Mouse (Mus musculus): ENCODE measurements around the gene Pdcd11. TPM values are rescaled to one million over a fixed set of nuclear protein-coding genes. Genes with fewer than 3 reads are reported as not detected.

Pdcd11 gene
- total and polyA plus RNA-seq, 2 experiments from 2014 or later, result 3.8 to 11.0 TPM

GRCm38 (mm10) chr19:47050271-47051032 lies 40.1 kb upstream of the Pdcd11 start, which contains the start of gene Pcgf6:
Pcgf6 (minus strand) TSS chr19:47050906.
- H3K4me1 ChIP-seq (ENCODE audit: insufficient read depth, low read length), result peaks cover 4% of the 10 kb centered on the region; the same call in 1 of the 2 replicates
- H3K9me3 ChIP-seq (ENCODE audit: low read length), result no peaks in the 10 kb centered on the region
- H3K27me3 ChIP-seq (ENCODE audit: insufficient read depth, low read length), result no peaks in the 10 kb centered on the region; the same call in 1 of the 2 replicates
- under 1% methylated on average over 75 of the region's 75 CpGs for WGBS
- DNase-seq (ENCODE audit: low spot score) (peak; percentile 89), ATAC-seq (ENCODE audit: low FRiP score) (peak; percentile 91)
- H3K36me3 ChIP-seq (ENCODE audit: insufficient read depth, low read length), result peaks cover 14% of the 10 kb centered on the region
- H3K9ac ChIP-seq (replicated peaks; ENCODE audit: low read length, poor library complexity, severe bottlenecking), result peak within 1 kb of the TSS; percentile 90
- peak within 1 kb of the TSS; percentile 92 for H3K27ac ChIP-seq (ENCODE audit: low read depth, low read length)
- TF ChIP-seq CTCF (IDR thresholded peaks at IDR 0.05), result no peak; the same call in 1 of the 2 replicates
- H3K4me3 ChIP-seq (ENCODE audit: low read depth, low read length), result peak within 1 kb of the TSS; percentile 97
- peak within 1 kb of the TSS; percentile 77 for H3K4me2 ChIP-seq (ENCODE audit: low read depth, low read length, poor library complexity, severe bottlenecking)

DNA sequence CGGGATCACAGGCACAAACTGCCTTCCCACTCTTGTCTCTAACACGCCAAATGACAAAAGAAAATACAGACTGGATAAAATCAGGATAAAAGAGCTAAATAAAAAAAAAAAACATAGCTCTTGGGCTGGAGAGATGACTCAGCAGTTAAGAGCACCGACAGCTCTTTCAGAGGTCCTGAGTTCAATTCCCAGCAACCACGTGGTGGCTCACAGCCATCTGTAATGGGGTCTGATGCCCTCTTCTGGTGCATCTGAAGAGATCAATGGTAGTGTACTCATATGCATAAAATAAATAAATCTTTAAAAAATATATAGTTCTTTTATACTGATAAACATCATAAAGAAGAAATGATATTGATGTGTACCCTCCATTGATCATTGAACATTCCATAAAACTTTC lies 37.6 kb upstream of the Pdcd11 start:
- no peak for TF ChIP-seq CTCF (IDR thresholded peaks at IDR 0.05)
- Histone ChIP-seq H3K9me3 (ENCODE audit: low read length) (no peaks in the 10 kb centered on the region), H3K36me3 (ENCODE audit: insufficient read depth, low read length) (no peaks in the 10 kb centered on the region), H3K4me2 (ENCODE audit: low read depth, low read length, poor library complexity, severe bottlenecking) (no peak overlapping the region), H3K9ac (replicated peaks; ENCODE audit: low read length, poor library complexity, severe bottlenecking) (no peak overlapping the region), H3K4me1 (ENCODE audit: insufficient read depth, low read length) (peaks cover 4% of the 10 kb centered on the region; the same call in 1 of the 2 replicates), H3K27me3 (ENCODE audit: insufficient read depth, low read length) (no peaks in the 10 kb centered on the region; the same call in 1 of the 2 replicates), H3K4me3 (ENCODE audit: low read depth, low read length) (no peak overlapping the region), H3K27ac (ENCODE audit: low read depth, low read length) (no peak overlapping the region)
- no peak for DNase-seq (ENCODE audit: low spot score)
- ATAC-seq (ENCODE audit: low FRiP score), result no peak
- 74% methylated on average over 4 of the region's 4 CpGs for WGBS

DNA sequence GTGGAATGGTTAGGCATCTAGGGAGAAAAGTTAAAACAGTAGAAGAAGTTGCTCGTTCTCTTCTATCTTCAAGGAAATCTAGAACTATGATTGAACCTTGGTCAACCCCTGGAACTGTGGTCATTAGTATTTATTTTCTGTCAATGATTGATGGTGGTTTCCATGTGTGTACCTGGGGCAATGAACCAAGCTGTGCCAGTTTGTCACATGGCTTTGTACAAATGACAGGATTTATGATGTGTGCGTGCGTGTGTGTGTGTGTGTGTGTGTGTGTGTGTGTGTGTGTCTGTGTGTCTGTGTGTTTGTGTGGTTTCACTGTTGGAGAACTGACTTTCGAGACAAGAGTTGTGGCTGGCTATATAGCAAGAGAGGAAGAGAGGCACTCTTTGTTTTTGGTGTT lies 37.1 kb upstream of the Pdcd11 start:
- no peak overlapping the region for H3K4me3 ChIP-seq (ENCODE audit: low read depth, low read length)
- no peaks in the 10 kb centered on the region; the same call in 1 of the 2 replicates for H3K27me3 ChIP-seq (ENCODE audit: insufficient read depth, low read length)
- H3K4me2 ChIP-seq (ENCODE audit: low read depth, low read length, poor library complexity, severe bottlenecking), result no peak overlapping the region
- H3K36me3 ChIP-seq (ENCODE audit: insufficient read depth, low read length), result no peaks in the 10 kb centered on the region
- TF ChIP-seq CTCF (IDR thresholded peaks at IDR 0.05), result no peak
- H3K9me3 ChIP-seq (ENCODE audit: low read length), result no peaks in the 10 kb centered on the region
- WGBS, result 92% methylated on average over 4 of the region's 4 CpGs
- H3K27ac ChIP-seq (ENCODE audit: low read depth, low read length), result no peak overlapping the region
- H3K9ac ChIP-seq (replicated peaks; ENCODE audit: low read length, poor library complexity, severe bottlenecking), result no peak overlapping the region
- no peak for DNase-seq (ENCODE audit: low spot score)
- H3K4me1 ChIP-seq (ENCODE audit: insufficient read depth, low read length), result peaks cover 4% of the 10 kb centered on the region; the same call in 1 of the 2 replicates
- ATAC-seq (ENCODE audit: low FRiP score), result no peak

DNA sequence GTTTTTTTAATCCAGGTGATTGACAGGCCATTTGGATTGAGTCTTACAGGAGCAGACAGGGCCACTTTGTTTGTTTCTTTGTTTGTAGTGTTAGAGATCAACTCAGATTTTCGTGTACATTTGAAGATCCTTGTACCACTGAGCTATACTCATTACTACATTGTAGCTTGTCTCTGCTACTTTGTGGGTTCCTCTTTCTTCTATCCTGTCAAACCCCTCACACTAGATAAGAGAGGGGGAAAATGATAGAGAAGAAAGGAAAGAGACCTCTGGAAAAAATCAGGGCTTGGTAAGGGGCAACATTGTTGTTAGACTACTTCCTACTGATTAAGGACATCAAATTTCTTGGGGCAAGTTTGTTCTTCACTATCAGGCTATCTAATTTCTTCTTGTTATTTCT lies 32.9 kb upstream of the Pdcd11 start:
- no peak overlapping the region for H3K4me2 ChIP-seq (ENCODE audit: low read depth, low read length, poor library complexity, severe bottlenecking)
- no peaks in the 10 kb centered on the region for H3K4me1 ChIP-seq (ENCODE audit: insufficient read depth, low read length)
- H3K4me3 ChIP-seq (ENCODE audit: low read depth, low read length), result no peak overlapping the region
- no peaks in the 10 kb centered on the region for H3K36me3 ChIP-seq (ENCODE audit: insufficient read depth, low read length)
- DNase-seq (ENCODE audit: low spot score) (no peak), ATAC-seq (ENCODE audit: low FRiP score) (no peak)
- H3K9ac ChIP-seq (replicated peaks; ENCODE audit: low read length, poor library complexity, severe bottlenecking), result no peak overlapping the region
- WGBS, result 78% methylated on average over 1 of the region's 1 CpGs
- no peak overlapping the region for H3K27ac ChIP-seq (ENCODE audit: low read depth, low read length)
- no peaks in the 10 kb centered on the region; the same call in 1 of the 2 replicates for H3K27me3 ChIP-seq (ENCODE audit: insufficient read depth, low read length)
- H3K9me3 ChIP-seq (ENCODE audit: low read length), result no peaks in the 10 kb centered on the region
- TF ChIP-seq CTCF (IDR thresholded peaks at IDR 0.05), result no peak

GRCm38 (mm10) chr19:47065860-47066259 lies 24.7 kb upstream of the Pdcd11 start:
- Histone ChIP-seq H3K4me1 (ENCODE audit: insufficient read depth, low read length) (no peaks in the 10 kb centered on the region), H3K9ac (replicated peaks; ENCODE audit: low read length, poor library complexity, severe bottlenecking) (no peak overlapping the region), H3K27me3 (ENCODE audit: insufficient read depth, low read length) (no peaks in the 10 kb centered on the region), H3K4me2 (ENCODE audit: low read depth, low read length, poor library complexity, severe bottlenecking) (no peak overlapping the region), H3K36me3 (ENCODE audit: insufficient read depth, low read length) (no peaks in the 10 kb centered on the region), H3K4me3 (ENCODE audit: low read depth, low read length) (no peak overlapping the region), H3K27ac (ENCODE audit: low read depth, low read length) (no peak overlapping the region), H3K9me3 (ENCODE audit: low read length) (no peaks in the 10 kb centered on the region)
- peak; percentile 46 for TF ChIP-seq CTCF (IDR thresholded peaks at IDR 0.05)
- no peak for ATAC-seq (ENCODE audit: low FRiP score)
- 88% methylated on average over 3 of the region's 3 CpGs for WGBS
- no peak for DNase-seq (ENCODE audit: low spot score)

Data from midbrain, postnatal 0 days (tissue).